Mouse (Mus musculus) liver, adult 2 months (tissue): ENCODE results near the gene Fry. TPM values are rescaled to one million over a fixed set of nuclear protein-coding genes. Genes with fewer than 3 reads are reported as not detected.

Experiments
- DNase-seq: peaks from one replicate; pipeline ENCODE4 v3.0.0-alpha.2; 2011; ENCODE audit warnings: low read depth, low spot score; ENCODE audit errors: extremely low read depth
- H3K27ac ChIP-seq: fragments of 200-500 bp; replicated peaks from 2 replicates; pipeline ENCODE4 v1.5.1; 2012; ENCODE audit warnings: low read depth, mild to moderate bottlenecking, control low read depth, inconsistent platforms, low read length; ENCODE audit not compliant: insufficient read depth
- H3K27me3 ChIP-seq: fragments of 200-500 bp; 2 replicates; pipeline ENCODE4 v1.6.1; 2012; ENCODE audit warnings: mild to moderate bottlenecking, moderate library complexity, low read length, inconsistent platforms; ENCODE audit not compliant: control insufficient read depth, insufficient read depth
- H3K36me3 ChIP-seq: fragments of 200-500 bp; 2 replicates; pipeline ENCODE4 v1.6.1; 2012; ENCODE audit warnings: low read length, inconsistent platforms; ENCODE audit not compliant: control insufficient read depth, insufficient read depth
- H3K4me1 ChIP-seq: fragments of 200-500 bp; 2 replicates; pipeline ENCODE4 v1.6.1; 2011; ENCODE audit warnings: low read length; ENCODE audit not compliant: control insufficient read depth, insufficient read depth
- H3K4me3 ChIP-seq: fragments of 200-500 bp; 2 replicates; pipeline ENCODE4 v1.5.1; 2011; ENCODE audit warnings: low read depth, mild to moderate bottlenecking, control low read depth, low read length, moderate library complexity; ENCODE audit not compliant: insufficient read depth
- H3K79me2 ChIP-seq: fragments of 200-500 bp; 2 replicates; pipeline ENCODE4 v1.6.1; 2012; ENCODE audit warnings: inconsistent platforms, mild to moderate bottlenecking, low read length, moderate library complexity; ENCODE audit not compliant: control insufficient read depth, insufficient read depth
- H3K9ac ChIP-seq: fragments of 200-500 bp; 2 replicates; pipeline ENCODE4 v1.6.1; 2012; ENCODE audit warnings: low read depth, mild to moderate bottlenecking, control low read depth, inconsistent platforms, low read length
- CTCF ChIP-seq: fragments of 200-500 bp; IDR thresholded peaks from 2 replicates; pipeline ENCODE4 v1.5.1; 2011; ENCODE audit warnings: low read depth, low read length, control low read depth
- POLR2A ChIP-seq: fragments of 200-500 bp; IDR thresholded peaks from 2 replicates; pipeline ENCODE4 v1.6.1; 2011; ENCODE audit warnings: low read length, control low read depth; ENCODE audit not compliant: insufficient read depth; ENCODE audit errors: extremely low read depth
- WGBS: fragments of 180-500 bp; shearing (Covaris S2); methylation state at CpG from one replicate; pipeline ENCODE4 v1.1.7; 2018; 5-methylcytosine and 5-hydroxymethylcytosine counted together
- polyA plus RNA-seq: library from polyadenylated mRNA; depleted of rRNA; stranded (reverse); fragments of >200 nt; gene quantifications from 2 replicates; pipeline ENCODE4 v1.2.3, GENCODE M21; 2012
- total RNA-seq: library from RNA; depleted of rRNA; stranded (reverse); fragments of >200 nt; gene quantifications from 2 replicates; pipeline ENCODE4 v1.2.3, GENCODE M21; 2014

Fry gene
- total and polyA plus RNA-seq, 2 experiments: 0.62 to 1.8 TPM

GRCm38 (mm10) chr5:150452671-150453070 lies 334.2 kb downstream of the Fry start:
- no peak overlapping the region for H3K27ac ChIP-seq
- no peak for DNase-seq

GRCm38 (mm10) chr5:150453490-150453889 lies 335.0 kb downstream of the Fry start:
- 88% methylated on average over 4 of the region's 4 CpGs for WGBS
- no peak overlapping the region for H3K9ac ChIP-seq
- TF ChIP-seq CTCF (peak; percentile 3; the same call in 1 of the 2 replicates), POLR2A (no peak)
- H3K27me3 ChIP-seq: no peaks in the 10 kb centered on the region
- no peaks in the 10 kb centered on the region for H3K79me2 ChIP-seq
- no peaks in the 10 kb centered on the region for H3K36me3 ChIP-seq
- H3K4me1 ChIP-seq: peaks cover 8% of the 10 kb centered on the region
- H3K27ac ChIP-seq: no peak overlapping the region
- DNase-seq: no peak
- no peak overlapping the region for H3K4me3 ChIP-seq

More at GRCm38 (mm10) chr5:150452671-150453070, 334.2 kb downstream of the Fry start:
- no peak for TF ChIP-seq CTCF
- no peak for TF ChIP-seq POLR2A
- Histone ChIP-seq H3K27me3 (no peaks in the 10 kb centered on the region), H3K4me3 (no peak overlapping the region), H3K36me3 (no peaks in the 10 kb centered on the region), H3K79me2 (no peaks in the 10 kb centered on the region), H3K4me1 (peaks cover 8% of the 10 kb centered on the region), H3K9ac (no peak overlapping the region)

GRCm38 (mm10) chr5:150457165-150457903 lies 338.9 kb downstream of the Fry start:
- H3K4me1 ChIP-seq: no peaks in the 10 kb centered on the region; the same call in 1 of the 2 replicates
- H3K36me3 ChIP-seq: no peaks in the 10 kb centered on the region
- no peak for DNase-seq
- no peak overlapping the region for H3K9ac ChIP-seq
- no peak overlapping the region for H3K27ac ChIP-seq
- no peak overlapping the region for H3K4me3 ChIP-seq
- H3K27me3 ChIP-seq: no peaks in the 10 kb centered on the region
- WGBS: 89% methylated on average over 17 of the region's 17 CpGs
- H3K79me2 ChIP-seq: no peaks in the 10 kb centered on the region
- TF ChIP-seq CTCF (no peak), POLR2A (no peak)

GRCm38 (mm10) chr5:150457904-150458739 lies 339.7 kb downstream of the Fry start:
- no peak overlapping the region for H3K27ac ChIP-seq
- no peak for TF ChIP-seq CTCF
- TF ChIP-seq POLR2A: no peak
- no peak overlapping the region for H3K9ac ChIP-seq
- no peaks in the 10 kb centered on the region for H3K79me2 ChIP-seq
- H3K4me3 ChIP-seq: no peak overlapping the region
- no peaks in the 10 kb centered on the region for H3K36me3 ChIP-seq
- H3K27me3 ChIP-seq: no peaks in the 10 kb centered on the region
- WGBS: 84% methylated on average over 17 of the region's 17 CpGs
- H3K4me1 ChIP-seq: no peaks in the 10 kb centered on the region; the same call in 1 of the 2 replicates
- DNase-seq: no peak

- no peak overlapping the region for H3K27ac ChIP-seq
- H3K4me1 ChIP-seq: no peaks in the 10 kb centered on the region; the same call in 1 of the 2 replicates
- H3K4me3 ChIP-seq: no peak overlapping the region
- 88% methylated on average over 4 of the region's 4 CpGs for WGBS
- TF ChIP-seq CTCF: peak; percentile 46
- TF ChIP-seq POLR2A: no peak
- no peaks in the 10 kb centered on the region for H3K27me3 ChIP-seq
- no peaks in the 10 kb centered on the region for H3K36me3 ChIP-seq
- H3K79me2 ChIP-seq: no peaks in the 10 kb centered on the region
- no peak overlapping the region for H3K9ac ChIP-seq
- DNase-seq: no peak
These were observed 341.4 kb downstream of the Fry start for GRCm38 (mm10) chr5:150459801-150460200.

GRCm38 (mm10) chr5:150464721-150465120 lies 346.3 kb downstream of the Fry start:
- H3K27me3 ChIP-seq: no peaks in the 10 kb centered on the region
- WGBS: 74% methylated on average over 3 of the region's 3 CpGs
- H3K27ac ChIP-seq: no peak overlapping the region
- H3K79me2 ChIP-seq: no peaks in the 10 kb centered on the region
- no peaks in the 10 kb centered on the region; the same call in 1 of the 2 replicates for H3K4me1 ChIP-seq
- no peak for DNase-seq
- H3K4me3 ChIP-seq: no peak overlapping the region
- TF ChIP-seq POLR2A (no peak), CTCF (no peak)
- H3K36me3 ChIP-seq: no peaks in the 10 kb centered on the region
- H3K9ac ChIP-seq: no peak overlapping the region
